10 mouse cellular contexts compared by ENCODE assay signal in the genomic region with DNA sequence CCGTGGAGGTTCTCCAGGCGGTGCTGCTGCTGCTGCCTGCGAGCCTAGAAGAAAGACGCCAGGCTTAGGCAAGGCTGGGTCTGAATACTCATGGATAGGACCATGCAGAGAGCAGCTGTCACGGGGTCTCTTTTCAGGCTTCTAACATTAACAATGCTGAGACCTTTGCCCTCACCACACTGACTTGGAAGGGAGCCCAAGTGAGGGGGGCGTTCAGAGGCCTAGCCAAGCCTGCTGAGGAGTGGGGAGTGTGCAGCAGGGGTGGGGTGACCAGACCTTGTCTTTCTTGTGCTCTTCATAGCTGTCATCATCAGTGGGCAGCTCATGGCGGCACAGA. TPM values are rescaled to one million over a fixed set of nuclear protein-coding genes. Genes with fewer than 3 reads are reported as not detected.
DNase-seq lines count a peak whose midpoint lies in the region; ATAC-seq and TF ChIP-seq lines count a peak whose summit lies in the region.
"Had no signal": no experiment of that assay in that cellular context is flagged by ENCODE, and none has a peak within 500 bp of the region (broad histone marks: within the 10 kb centered on the region; RNA-seq: fewer than 3 reads in every experiment).

No protein-coding gene starts in this region.

- H3K27me3 ChIP-seq in lung, embryonic 16.5 days (ENCODE audit: control insufficient read depth, insufficient read depth, low read depth, low read length): no peaks in the 10 kb centered on the region
- H3K27me3 ChIP-seq in myocyte (ENCODE audit: control insufficient read depth, insufficient read depth, insufficient read length): no peaks in the 10 kb centered on the region

- no peak for ATAC-seq in lung, embryonic 16.5 days (ENCODE audit: low read depth)
- no peak for ATAC-seq in erythroid progenitor cell, adult 5-6 weeks (replicated peaks; ENCODE audit: low FRiP score, poor library complexity, severe bottlenecking)

- peak overlapping the region; percentile 13; the same call in 1 of the 2 replicates for H3K9ac ChIP-seq in lung, embryonic 16.5 days (ENCODE audit: low read length)

- peaks cover 9% of the 10 kb centered on the region; the same call in 1 of the 2 replicates for H3K36me3 ChIP-seq in lung, embryonic 16.5 days (ENCODE audit: control insufficient read depth, insufficient read depth, low read length)
- H3K36me3 ChIP-seq in myocyte (ENCODE audit: control insufficient read depth, insufficient read depth): peaks cover 8% of the 10 kb centered on the region

- H3K4me1 ChIP-seq in lung, embryonic 16.5 days (replicated peaks; ENCODE audit: control insufficient read depth, insufficient read depth, low read length): peaks cover 33% of the 10 kb centered on the region

- H3K79me2 ChIP-seq in myocyte (ENCODE audit: control insufficient read depth, insufficient read depth): peaks cover 14% of the 10 kb centered on the region

- peak; percentile 35 for DNase-seq in cerebellum, adult 9-10 months
- no peak for DNase-seq in cerebellum, adult 11 months
- DNase-seq in lung, postnatal 25 days (ENCODE audit: low spot score): no peak
- peak; percentile 88 for DNase-seq in kidney, adult 9 months
- no peak for DNase-seq in frontal cortex, postnatal 25 days (ENCODE audit: low spot score in 2 of 2)
- DNase-seq: heart, postnatal 36 days had no signal

- peak overlapping the region; percentile 75; the same call in 1 of the 2 replicates for H3K4me2 ChIP-seq in lung, embryonic 16.5 days (ENCODE audit: low read depth, low read length)
- peak overlapping the region; percentile 95 for H3K4me2 ChIP-seq in myocyte (ENCODE audit: low read depth)

- no peaks in the 10 kb centered on the region for H3K9me3 ChIP-seq in lung, embryonic 16.5 days (ENCODE audit: control insufficient read depth, low read length)
- H3K9me3 ChIP-seq: forebrain, embryonic 12.5 days had no signal

- H3ac ChIP-seq in myocyte (ENCODE audit: control insufficient read depth, insufficient read length): no peak overlapping the region

- no peak overlapping the region for H3K27ac ChIP-seq in lung, embryonic 16.5 days (ENCODE audit: low read length)
- H3K27ac ChIP-seq: forebrain, embryonic 12.5 days had no signal

- H3K4me3 ChIP-seq in lung, embryonic 16.5 days (ENCODE audit: low read length): no peak overlapping the region
- peak overlapping the region; percentile 69 for H3K4me3 ChIP-seq in myocyte

- peak; percentile 5 for TF ChIP-seq POLR2A in myocyte (IDR thresholded peaks at IDR 0.05; ENCODE audit: insufficient read length, low read depth)

- WGBS in lung, embryonic 16.5 days: 39% methylated on average over 7 of the region's 7 CpGs

TF ChIP-seq in myocyte, 11 proteins besides CTCF, POLR2A, EP300 and RAD21:
- TF ChIP-seq E2F4 (IDR thresholded peaks at IDR 0.05; ENCODE audit: insufficient read depth): no peak
- no peak for TF ChIP-seq TCF12 (IDR thresholded peaks at IDR 0.05; ENCODE audit: insufficient read depth, poor library complexity, severe bottlenecking)
- no peak for TF ChIP-seq TCF3 (IDR thresholded peaks at IDR 0.05; ENCODE audit: insufficient read length, low read depth)
- no peak for TF ChIP-seq CEBPB (IDR thresholded peaks at IDR 0.05; ENCODE audit: insufficient read depth, poor library complexity, severe bottlenecking)
- no peak for TF ChIP-seq SRF (IDR thresholded peaks at IDR 0.05; ENCODE audit: control insufficient read depth, insufficient read length, low read depth)
- no peak for TF ChIP-seq MAX (IDR thresholded peaks at IDR 0.05; ENCODE audit: low read depth)
- TF ChIP-seq MYOD1 (IDR thresholded peaks at IDR 0.05; ENCODE audit: control insufficient read depth in 1 of 3, insufficient read length in 2 of 3, low read depth in 2 of 3): no peak
- no peak for TF ChIP-seq MYOG (IDR thresholded peaks at IDR 0.05; ENCODE audit: control insufficient read depth in 1 of 3, insufficient read depth in 1 of 3, insufficient read length in 2 of 3, low read depth in 2 of 3)

RNA-seq across cellular contexts. Expression of a gene that starts 5.3 kb away (rescaled TPM):
- 15.8 and 16.8 TPM in 2 replicates for polyA plus RNA-seq in lung, embryonic 16.5 days (2015; fragmentation: Nextera tagmentation; extraction: Ambion mirVana)
- polyA plus RNA-seq in myocyte (2012; fragmentation: generic; extraction: Trizol): 26.7 TPM
- 3.2 and 11.7 TPM in 2 replicates for total RNA-seq in erythroid progenitor cell, adult 5-6 weeks (2015; ENCODE audit: low replicate concordance)
- 0.61 TPM in 1 of 2 replicates, not detected in the other for total RNA-seq in erythroid progenitor cell, adult 5-6 weeks (2017; ENCODE audit: low replicate concordance)

RNA-seq across cellular contexts. Expression of a gene that starts 6.2 kb away (rescaled TPM):
- polyA plus RNA-seq in lung, embryonic 16.5 days (2015; fragmentation: Nextera tagmentation; extraction: Ambion mirVana): 149 and 152 TPM in 2 replicates
- 169 TPM for polyA plus RNA-seq in myocyte (2012; fragmentation: generic; extraction: Trizol)
- total RNA-seq in erythroid progenitor cell, adult 5-6 weeks (2015; ENCODE audit: low replicate concordance): 68.5 and 96.0 TPM in 2 replicates
- total RNA-seq in erythroid progenitor cell, adult 5-6 weeks (2017; ENCODE audit: low replicate concordance): 56.4 and 69.8 TPM in 2 replicates

RNA-seq across cellular contexts. Expression of a gene that starts 13.4 kb away (rescaled TPM):
- polyA plus RNA-seq in lung, embryonic 16.5 days (2015; fragmentation: Nextera tagmentation; extraction: Ambion mirVana): 31.6 and 33.2 TPM in 2 replicates
- 8.0 TPM for polyA plus RNA-seq in myocyte (2012; fragmentation: generic; extraction: Trizol)
- 23.4 and 33.1 TPM in 2 replicates for total RNA-seq in erythroid progenitor cell, adult 5-6 weeks (2015; ENCODE audit: low replicate concordance)
- 21.6 and 29.3 TPM in 2 replicates for total RNA-seq in erythroid progenitor cell, adult 5-6 weeks (2017; ENCODE audit: low replicate concordance)

RNA-seq across cellular contexts. Expression of a gene that starts 15.6 kb away (rescaled TPM):
- 36.7 and 39.2 TPM in 2 replicates for polyA plus RNA-seq in lung, embryonic 16.5 days (2015; fragmentation: Nextera tagmentation; extraction: Ambion mirVana)
- polyA plus RNA-seq in myocyte (2012; fragmentation: generic; extraction: Trizol): 55.4 TPM
- total RNA-seq in erythroid progenitor cell, adult 5-6 weeks (2015; ENCODE audit: low replicate concordance): 62.9 and 90.1 TPM in 2 replicates
- 63.4 and 92.7 TPM in 2 replicates for total RNA-seq in erythroid progenitor cell, adult 5-6 weeks (2017; ENCODE audit: low replicate concordance)

RNA-seq across cellular contexts. Expression of a gene that starts 19.7 kb away (rescaled TPM):
- 43.0 and 46.3 TPM in 2 replicates for polyA plus RNA-seq in lung, embryonic 16.5 days (2015; fragmentation: Nextera tagmentation; extraction: Ambion mirVana)
- 544 TPM for polyA plus RNA-seq in myocyte (2012; fragmentation: generic; extraction: Trizol)
- 85.1 and 98.0 TPM in 2 replicates for total RNA-seq in erythroid progenitor cell, adult 5-6 weeks (2015; ENCODE audit: low replicate concordance)
- total RNA-seq in erythroid progenitor cell, adult 5-6 weeks (2017; ENCODE audit: low replicate concordance): 23.8 and 24.3 TPM in 2 replicates

Comparison
In these comparisons a context has a peak if more than half of its experiments do, and no peak if none do; other contexts are left out.
1. DNase-seq: peak in cerebellum, adult 9-10 months (single experiment) and kidney, adult 9 months (single experiment); none in cerebellum, adult 11 months (single experiment), lung, postnatal 25 days (single experiment) and frontal cortex, postnatal 25 days (0 of 2).